Mouse (Mus musculus) liver, embryonic 14.5 days (tissue): ENCODE results near the gene Plek2. TPM values are rescaled to one million over a fixed set of nuclear protein-coding genes. Genes with fewer than 3 reads are reported as not detected.
"Not testable (repeated sequence)": the region's sequence is repeated elsewhere in the genome, so short reads cannot be mapped to it uniquely, and the experiment has no call there.

Experiments used
- ATAC-seq: fragments of 200-750 bp; cut with Nextera tagmentation; 2 replicates; pipeline ENCODE4 v1.8.0; 2017; ENCODE audit warnings: moderate number of reproducible peaks, mild to moderate bottlenecking, moderate library complexity; ENCODE audit not compliant: insufficient read depth
- DNase-seq, 3 experiments: peaks; one replicate each; pipeline ENCODE4 v3.0.0-alpha.2; 2012 to 2013; ENCODE audit warnings: low read depth in 3 of 3, low spot score in 3 of 3
- H3K27ac ChIP-seq: fragments of 300-500 bp; sonication (generic); 2 replicates; pipeline ENCODE4 v1.5.1; 2014; ENCODE audit warnings: moderate library complexity, mild to moderate bottlenecking, control low read depth, inconsistent platforms
- H3K27me3 ChIP-seq: fragments of 300-500 bp; sonication (generic); 2 replicates; pipeline ENCODE4 v1.6.1; 2014; ENCODE audit warnings: mild to moderate bottlenecking, low read length, moderate library complexity; ENCODE audit not compliant: control insufficient read depth, insufficient read depth
- H3K36me3 ChIP-seq: fragments of 300-500 bp; sonication (generic); replicated peaks from 2 replicates; pipeline ENCODE4 v1.6.1; 2014; ENCODE audit warnings: low read depth; ENCODE audit not compliant: control insufficient read depth, insufficient read depth
- H3K4me1 ChIP-seq, 2 experiments: fragments of 200-500 bp in 1 of 2; fragments of 300-500 bp in 1 of 2; sonication (generic) in 1 of 2; replicated peaks; 2 replicates each; pipeline ENCODE4 v1.6.1; 2012 to 2014; ENCODE audit warnings: antibody characterized with exemption in 1 of 2, inconsistent platforms in 1 of 2, low read length in 1 of 2; ENCODE audit not compliant: control insufficient read depth in 2 of 2, insufficient read depth in 2 of 2
- H3K4me2 ChIP-seq: fragments of 300-500 bp; sonication (generic); 2 replicates; pipeline ENCODE4 v1.6.1; 2014; ENCODE audit warnings: low read depth, mild to moderate bottlenecking, control low read depth, moderate library complexity
- H3K4me3 ChIP-seq, 2 experiments: fragments of 200-500 bp in 1 of 2; fragments of 300-500 bp in 1 of 2; sonication (generic) in 1 of 2; 2 replicates each; pipeline ENCODE4 v1.5.1; 2012 to 2014; ENCODE audit warnings: low read depth in 2 of 2, low read length in 2 of 2, mild to moderate bottlenecking in 2 of 2, control low read depth in 1 of 2, inconsistent platforms in 1 of 2, moderate library complexity in 1 of 2; ENCODE audit not compliant: insufficient read depth in 1 of 2
- H3K9ac ChIP-seq: fragments of 300-500 bp; sonication (generic); replicated peaks from 2 replicates; pipeline ENCODE4 v1.6.1; 2014; ENCODE audit warnings: mild to moderate bottlenecking, control low read depth, moderate library complexity
- H3K9me3 ChIP-seq: fragments of 300-500 bp; sonication (generic); 2 replicates; pipeline ENCODE4 v1.6.1; 2016; ENCODE audit warnings: low read length, mixed read lengths; ENCODE audit not compliant: control insufficient read depth
- CTCF ChIP-seq: IDR thresholded peaks from 2 replicates; pipeline ENCODE4 v1.5.1; 2016; ENCODE audit warnings: antibody characterized with exemption, low read depth, control low read depth
- EP300 ChIP-seq: IDR thresholded peaks from 2 replicates; pipeline ENCODE4 v1.6.1; 2016; ENCODE audit warnings: antibody characterized with exemption, low read depth
- WGBS: fragments of 180-500 bp; shearing (Covaris S2); extraction: QIAGEN DNeasy Blood & Tissue Kit; methylation state at CpG from one replicate; pipeline ENCODE4 v1.1.7; 2014; ENCODE audit not compliant: insufficient replicate concordance; 5-methylcytosine and 5-hydroxymethylcytosine counted together
- polyA plus RNA-seq, 2 experiments: library from polyadenylated mRNA; depleted of rRNA in 1 of 2; stranded (reverse) in 1 of 2; unstranded in 1 of 2; fragments of >200 nt; fragmentation: Nextera tagmentation in 1 of 2; extraction: Ambion mirVana in 1 of 2; gene quantifications; 2 replicates each; pipeline versions ENCODE4 v1.2.1 to v1.2.3; 2012 to 2014

Plek2 gene
- polyA plus RNA-seq, 2 experiments, result 21.5 to 51.0 TPM

DNA sequence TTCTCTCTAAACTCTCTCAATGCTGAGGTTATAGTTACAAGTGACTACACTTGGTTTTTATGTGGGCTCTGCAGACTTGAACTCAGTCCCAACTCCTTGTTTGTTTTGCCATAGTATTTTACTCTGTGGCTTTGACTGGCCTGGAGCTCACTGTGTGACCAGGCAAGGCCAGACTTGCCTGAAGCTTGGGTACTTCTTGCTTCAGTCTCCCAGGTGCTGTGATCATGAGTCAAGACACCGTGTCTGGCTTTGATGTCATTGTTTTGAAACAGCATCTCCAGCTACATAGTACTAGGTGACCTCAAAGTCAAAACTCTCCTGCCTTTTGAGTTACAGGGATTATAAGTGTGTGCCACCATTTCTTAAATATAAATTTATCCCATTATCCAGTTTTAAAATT, 23.1 kb upstream of the Plek2 start:
- WGBS, result 73% methylated on average over 1 of the region's 1 CpGs
- H3K36me3 ChIP-seq, result no peaks in the 10 kb centered on the region
- H3K27ac ChIP-seq, result no peak overlapping the region
- no peaks in the 10 kb centered on the region for H3K4me1 ChIP-seq
- no peak overlapping the region for H3K4me2 ChIP-seq
- ATAC-seq (no peak), DNase-seq (no peak)
- TF ChIP-seq CTCF (no peak), EP300 (no peak)
- no peak overlapping the region for H3K4me3 ChIP-seq
- H3K9ac ChIP-seq, result no peak overlapping the region
- H3K27me3 ChIP-seq, result peaks cover 8% of the 10 kb centered on the region
- H3K9me3 ChIP-seq, result no peaks in the 10 kb centered on the region

DNA sequence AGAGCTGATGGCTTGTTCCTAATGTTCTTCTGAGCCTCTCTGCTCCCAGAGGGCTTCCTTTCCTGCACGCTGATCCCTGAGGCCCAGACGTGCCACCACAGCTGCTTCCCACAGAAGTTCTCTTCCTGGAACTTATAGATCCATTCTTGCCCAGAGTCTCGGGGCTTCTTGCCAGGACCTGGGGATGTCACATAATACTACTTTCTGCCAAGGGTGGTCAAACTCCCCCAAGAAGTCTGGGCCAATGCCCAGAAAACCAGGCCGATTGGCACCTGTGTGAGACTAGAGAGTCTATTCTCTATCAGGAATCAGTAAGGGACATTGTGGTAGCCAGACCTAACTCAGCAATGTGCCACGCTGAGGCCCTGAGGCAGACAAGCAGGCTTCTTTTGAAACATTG, 20.5 kb upstream of the Plek2 start:
- no peak overlapping the region for H3K27ac ChIP-seq
- DNase-seq (no peak), ATAC-seq (no peak)
- H3K4me1 ChIP-seq, result no peaks in the 10 kb centered on the region; a peak in 1 of 4 replicates
- WGBS, result 59% methylated on average over 5 of the region's 5 CpGs
- no peak for TF ChIP-seq EP300
- TF ChIP-seq CTCF, result no peak
- no peak overlapping the region for H3K9ac ChIP-seq
- no peak overlapping the region for H3K4me2 ChIP-seq
- peaks cover 5% of the 10 kb centered on the region for H3K27me3 ChIP-seq
- no peaks in the 10 kb centered on the region for H3K9me3 ChIP-seq
- H3K4me3 ChIP-seq, result no peak overlapping the region
- no peaks in the 10 kb centered on the region for H3K36me3 ChIP-seq

DNA sequence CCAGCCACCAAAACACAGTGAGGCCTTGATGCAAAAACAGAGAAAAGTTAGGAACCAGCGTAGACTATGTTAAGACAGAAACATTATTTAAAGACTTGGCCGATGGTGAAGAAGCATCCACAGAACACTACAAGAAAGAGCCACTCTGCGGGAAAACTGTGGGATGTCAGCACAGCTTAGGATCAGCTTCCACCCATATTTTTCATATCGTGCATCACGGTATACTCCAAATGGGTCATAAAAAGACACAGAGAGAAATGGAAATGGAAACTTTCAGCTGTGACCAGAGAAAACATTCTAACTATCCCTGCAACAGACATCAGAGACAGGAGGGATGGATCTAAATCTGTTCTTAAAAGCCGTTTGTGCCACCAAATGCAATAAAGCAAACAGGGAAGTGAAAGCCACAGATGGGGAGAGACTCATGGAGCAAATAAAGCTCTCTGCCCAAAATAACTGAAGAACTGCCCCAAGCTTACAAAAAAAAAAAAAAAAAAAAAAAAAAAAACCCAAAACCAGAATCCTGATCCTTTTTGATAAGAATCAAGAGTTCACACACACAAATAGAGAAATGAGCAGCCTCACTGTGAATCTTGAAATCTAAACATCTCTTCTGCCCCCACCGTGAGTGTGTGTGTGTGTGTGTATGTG, 16.9 kb upstream of the Plek2 start:
- WGBS, result 71% methylated on average over 7 of the region's 7 CpGs
- Histone ChIP-seq H3K9ac (no peak overlapping the region), H3K4me1 (peaks cover 3 to 4% of the 10 kb centered on the region in 2 experiments; a peak in 3 of 4 replicates), H3K9me3 (no peaks in the 10 kb centered on the region), H3K27me3 (no peaks in the 10 kb centered on the region), H3K4me2 (no peak overlapping the region), H3K36me3 (no peaks in the 10 kb centered on the region), H3K27ac (no peak overlapping the region), H3K4me3 (no peak overlapping the region)
- DNase-seq (no peak), ATAC-seq (no peak)
- TF ChIP-seq CTCF (no peak), EP300 (no peak)

DNA sequence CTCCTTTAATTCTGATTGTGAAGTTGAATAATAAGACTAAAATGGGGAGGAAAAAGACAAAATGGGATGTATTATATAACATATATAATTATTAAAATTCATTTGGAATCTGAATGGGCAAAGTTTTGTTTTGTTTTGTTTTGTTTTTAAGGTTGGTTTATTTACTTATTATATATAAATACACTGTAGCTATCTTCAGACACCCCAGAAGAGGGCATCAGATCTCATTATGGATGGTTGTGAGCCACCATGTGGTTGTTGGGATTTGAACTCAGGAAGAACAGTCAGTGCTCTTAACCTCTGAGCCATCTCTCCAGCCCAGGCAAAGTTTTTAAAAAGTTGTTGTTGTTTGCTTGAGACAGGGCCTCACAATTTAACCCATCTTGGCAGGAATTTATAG, 16.2 kb upstream of the Plek2 start:
- not testable (repeated sequence) for H3K4me2 ChIP-seq, H3K9ac ChIP-seq, DNase-seq, H3K27ac ChIP-seq, ATAC-seq, H3K36me3 ChIP-seq, H3K4me3 ChIP-seq, H3K27me3 ChIP-seq, H3K4me1 ChIP-seq, H3K9me3 ChIP-seq

DNA sequence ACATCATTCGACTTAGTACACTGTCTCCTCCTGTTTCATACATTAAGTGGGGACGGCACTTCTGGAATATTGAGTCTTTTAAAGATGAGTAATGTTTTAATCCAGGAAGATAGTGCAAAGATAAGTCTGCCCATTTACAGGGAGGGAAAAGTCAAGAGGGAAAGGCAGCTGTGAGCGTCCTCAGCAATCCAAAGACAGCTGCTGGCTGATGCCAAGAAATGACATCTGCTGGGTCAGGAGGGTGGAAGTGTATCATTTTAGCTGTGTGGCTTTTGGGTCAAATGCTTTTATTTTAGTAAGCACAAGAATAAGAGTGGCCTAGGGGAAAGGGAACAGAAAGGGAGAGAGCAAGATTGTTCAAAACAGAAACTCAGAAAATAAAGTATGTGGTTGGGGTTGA, 15.3 kb upstream of the Plek2 start:
- no peaks in the 10 kb centered on the region for H3K27me3 ChIP-seq
- H3K4me2 ChIP-seq, result no peak overlapping the region
- no peak overlapping the region for H3K27ac ChIP-seq
- ATAC-seq, result no peak
- H3K9me3 ChIP-seq, result no peaks in the 10 kb centered on the region
- no peak for DNase-seq
- H3K36me3 ChIP-seq, result no peaks in the 10 kb centered on the region
- H3K4me1 ChIP-seq, result peaks cover 4 to 5% of the 10 kb centered on the region in 2 experiments; a peak in 3 of 4 replicates
- TF ChIP-seq EP300, result no peak
- TF ChIP-seq CTCF, result no peak
- 64% methylated on average over 3 of the region's 3 CpGs for WGBS
- H3K9ac ChIP-seq, result no peak overlapping the region
- H3K4me3 ChIP-seq, result no peak overlapping the region
